ENCODE assay signal across 17 mouse cellular contexts in the genomic region with DNA sequence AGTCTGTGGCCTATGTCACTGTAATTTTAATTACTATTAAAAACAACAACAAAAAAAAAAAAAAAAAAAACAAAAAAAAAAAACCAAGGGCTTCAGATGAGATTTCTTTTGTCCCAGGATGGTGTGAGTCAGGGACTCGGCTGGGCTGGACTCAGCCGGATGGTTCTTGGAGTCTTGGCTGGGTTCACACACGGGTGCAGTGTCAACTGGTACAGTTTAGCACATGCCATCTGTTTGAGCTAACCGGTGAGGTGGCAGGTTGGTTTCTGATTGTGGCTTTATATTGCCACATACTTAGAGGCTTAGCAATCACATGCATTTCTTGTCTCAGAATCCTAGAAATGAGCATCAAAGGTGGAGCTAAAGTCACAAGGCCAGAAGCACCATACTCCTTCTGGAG. TPM values are rescaled to one million over a fixed set of nuclear protein-coding genes. Genes with fewer than 3 reads are reported as not detected.
"Had no signal": no experiment of that assay in that cellular context is flagged by ENCODE, and none has a peak within 500 bp of the region (broad histone marks: within the 10 kb centered on the region; RNA-seq: fewer than 3 reads in every experiment).

No protein-coding gene starts in this region.

- H3K27me3 ChIP-seq: limb, embryonic 12.5 days; limb, embryonic 15.5 days; midbrain, embryonic 13.5 days; neural tube, embryonic 13.5 days had no signal

- H3K4me3 ChIP-seq: left cerebral cortex, adult 2 months; limb, embryonic 12.5 days; limb, embryonic 15.5 days; megakaryocyte, embryonic 14.5 days; midbrain, embryonic 10.5 days; midbrain, embryonic 13.5 days; myocyte; neural tube, embryonic 13.5 days had no signal

- DNase-seq: kidney, postnatal 25 days; layer of hippocampus, postnatal 36 days; left cerebral cortex, postnatal 4 days; liver, postnatal 0 days; lung, embryonic 14.5 days; lung, postnatal 36 days; thymus, adult 18-20 months; thymus, postnatal 36 days had no signal

- H3K36me3 ChIP-seq: limb, embryonic 12.5 days; limb, embryonic 15.5 days; midbrain, embryonic 10.5 days; midbrain, embryonic 13.5 days; neural tube, embryonic 13.5 days had no signal

RNA-seq across cellular contexts. Expression of gene Clmn, which starts 52.4 kb away (rescaled TPM):
- total RNA-seq: monocyte, adult 5-6 weeks had no signal
